Mouse (Mus musculus) spleen, adult 2 months (tissue): ENCODE results near the gene Hjurp.

Experiments used
- CTCF ChIP-seq: fragments of 200-500 bp; IDR thresholded peaks from 2 replicates; pipeline ENCODE4 v1.5.1; 2011; ENCODE audit warnings: mild to moderate bottlenecking, inconsistent platforms; ENCODE audit not compliant: insufficient read depth, insufficient read length, insufficient replicate concordance; ENCODE audit errors: extremely low read depth
- POLR2A ChIP-seq: fragments of 200-500 bp; IDR thresholded peaks from 2 replicates; pipeline ENCODE4 v1.6.1; 2011; ENCODE audit warnings: low read depth, low read length, inconsistent platforms

GRCm38 (mm10) chr1:88232664-88233380 is 44.6 kb downstream of the Hjurp start:
- TF ChIP-seq POLR2A (no peak), CTCF (no peak)
